Mouse (Mus musculus) gastrocnemius, adult 2 months (tissue): ENCODE measurements around the gene 4930430F08Rik. TPM values are rescaled to one million over a fixed set of nuclear protein-coding genes. Genes with fewer than 3 reads are reported as not detected.
A peak's percentile ranks its signal among the peaks of the same experiment; 100 is the strongest.

Experiments used
- DNase-seq: peaks from one replicate; pipeline ENCODE4 v3.0.0; 2022
- H3K27ac ChIP-seq: fragments of 200-600 bp; 2 replicates; pipeline ENCODE4 v1.8.1; 2022; ENCODE audit warnings: mild to moderate bottlenecking
- H3K4me3 ChIP-seq: fragments of 200-600 bp; 2 replicates; pipeline ENCODE4 v1.8.1; 2022; ENCODE audit warnings: mild to moderate bottlenecking, moderate library complexity
- CTCF ChIP-seq: fragments of 200-600 bp; IDR thresholded peaks from 2 replicates; pipeline ENCODE4 v1.8.1; 2022; ENCODE audit warnings: antibody characterized with exemption, mild to moderate bottlenecking, moderate library complexity
- intact Hi-C: fragments of 180-260 bp; cut with DNase I; formaldehyde crosslinking; loops from one replicate; pipeline ENCODE4 v1.15.1; 2025
- long read RNA-seq, 2 experiments: library from polyadenylated mRNA; stranded (forward); transcript quantifications; one replicate each; pipeline ENCODE4 v2.0.0; 2021
- total RNA-seq, 2 experiments: library from RNA; stranded (reverse); gene quantifications; 2 replicates each; pipeline ENCODE4 v1.2.3; 2021

4930430F08Rik gene
- total RNA-seq: 10 to 100 TPM in 1 of 2 experiments, 1 to 10 TPM in 1; 9.5 to 10.9 TPM
- long read RNA-seq, experiment 1, transcript 4930430F08Rik-201 (7 exons, 2,564 nt): major isoform, 9 of 15 reads
- long read RNA-seq, experiment 1, partial matches to known transcripts: 0 of 15 reads
- long read RNA-seq, experiment 1, other reads (novel, unspliced or antisense): 6 of 15 reads
- long read RNA-seq, experiment 2, transcript 4930430F08Rik-201 (7 exons, 2,564 nt): major isoform, 10 of 11 reads
- long read RNA-seq, experiment 2, partial matches to known transcripts: 1 of 11 reads
- long read RNA-seq, experiment 2, other reads (novel, unspliced or antisense): 0 of 11 reads

- intact Hi-C loops: no loop called here
- 0 out of 2 replicates have a peak within 1 kb of the TSS, but pooled peaks have one; percentile 83 for H3K27ac ChIP-seq
- peak within 1 kb of the TSS; percentile 96 for H3K4me3 ChIP-seq
- TF ChIP-seq CTCF: no peak
- DNase-seq: no peak
Observed at GRCm38 (mm10) chr10:100590323-100590722, at the start of gene 4930430F08Rik, which contains the start of gene 1700017N19Rik. Gene 4930430F08Rik, minus strand, starts transcription at chr10:100590423. Gene 1700017N19Rik, plus strand, starts transcription at chr10:100590484.

GRCm38 (mm10) chr10:100629762-100630438 is 39.7 kb upstream of the 4930430F08Rik start:
- peak; percentile 63 for TF ChIP-seq CTCF
- peak overlapping the region; percentile 54 for H3K4me3 ChIP-seq
- intact Hi-C loops: no loop called here
- H3K27ac ChIP-seq: no peak overlapping the region
- peak; percentile 36 for DNase-seq

- TF ChIP-seq CTCF: no peak
- H3K4me3 ChIP-seq: no peak overlapping the region
- no peak overlapping the region for H3K27ac ChIP-seq
- intact Hi-C loops: no loop called here
- DNase-seq: no peak
Observed at GRCm38 (mm10) chr10:100622494-100622893, 32.3 kb upstream of the 4930430F08Rik start.

- no peak for TF ChIP-seq CTCF
- intact Hi-C loops: no loop called here
- no peak overlapping the region for H3K4me3 ChIP-seq
- DNase-seq: no peak
- H3K27ac ChIP-seq: no peak overlapping the region
Observed at GRCm38 (mm10) chr10:100620040-100620439, 29.8 kb upstream of the 4930430F08Rik start.

GRCm38 (mm10) chr10:100619474-100619873 is 29.3 kb upstream of the 4930430F08Rik start:
- no peak for DNase-seq
- intact Hi-C loops: no loop called here
- TF ChIP-seq CTCF: no peak
- Histone ChIP-seq H3K27ac (no peak overlapping the region), H3K4me3 (no peak overlapping the region)

- intact Hi-C loops: no loop called here
- Histone ChIP-seq H3K4me3 (no peak overlapping the region), H3K27ac (no peak overlapping the region)
- DNase-seq: no peak
- TF ChIP-seq CTCF: no peak
Observed at GRCm38 (mm10) chr10:100617233-100617903, 27.1 kb upstream of the 4930430F08Rik start.

- Histone ChIP-seq H3K27ac (no peak overlapping the region), H3K4me3 (no peak overlapping the region)
- TF ChIP-seq CTCF: no peak
- intact Hi-C loops: no loop called here
- DNase-seq: no peak
Observed at GRCm38 (mm10) chr10:100604254-100604653, 14.0 kb upstream of the 4930430F08Rik start.

GRCm38 (mm10) chr10:100603511-100603910 is 13.3 kb upstream of the 4930430F08Rik start:
- Histone ChIP-seq H3K4me3 (no peak overlapping the region), H3K27ac (no peak overlapping the region)
- intact Hi-C loops: no loop called here
- no peak for DNase-seq
- TF ChIP-seq CTCF: no peak

GRCm38 (mm10) chr10:100598339-100598738 is 8.1 kb upstream of the 4930430F08Rik start:
- no peak overlapping the region for H3K4me3 ChIP-seq
- intact Hi-C loops: no loop called here
- no peak for DNase-seq
- no peak overlapping the region for H3K27ac ChIP-seq
- no peak for TF ChIP-seq CTCF

- intact Hi-C loops: loop anchor here (5.0 kb wide), 1 partner anchor 102 kb away; the partner anchor contains the start of genes Cep290 and Tmtc3
- peak overlapping the region; percentile 83 for H3K27ac ChIP-seq
Observed at GRCm38 (mm10) chr10:100588932-100589388, 1.3 kb downstream of the 4930430F08Rik start.

GRCm38 (mm10) chr10:100588524-100588923 is 1.7 kb downstream of the 4930430F08Rik start:
- TF ChIP-seq CTCF: no peak
- intact Hi-C loops: loop anchor here (5.0 kb wide), 1 partner anchor 101 kb away; the partner anchor contains the start of genes Cep290 and Tmtc3
- peak overlapping the region; percentile 83 for H3K27ac ChIP-seq
- DNase-seq: no peak
- peak overlapping the region; percentile 96 for H3K4me3 ChIP-seq

More at GRCm38 (mm10) chr10:100588932-100589388, 1.3 kb downstream of the 4930430F08Rik start:
- H3K4me3 ChIP-seq: peak overlapping the region; percentile 96
- TF ChIP-seq CTCF: no peak
- peak; percentile 91 for DNase-seq

- no peak for DNase-seq
- intact Hi-C loops: no loop called here
- no peak for TF ChIP-seq CTCF
- no peak overlapping the region for H3K27ac ChIP-seq
- no peak overlapping the region for H3K4me3 ChIP-seq
Observed at GRCm38 (mm10) chr10:100584178-100584577, 6.0 kb downstream of the 4930430F08Rik start.
